25 mouse cellular contexts compared by ENCODE assay signal in the genomic region with DNA sequence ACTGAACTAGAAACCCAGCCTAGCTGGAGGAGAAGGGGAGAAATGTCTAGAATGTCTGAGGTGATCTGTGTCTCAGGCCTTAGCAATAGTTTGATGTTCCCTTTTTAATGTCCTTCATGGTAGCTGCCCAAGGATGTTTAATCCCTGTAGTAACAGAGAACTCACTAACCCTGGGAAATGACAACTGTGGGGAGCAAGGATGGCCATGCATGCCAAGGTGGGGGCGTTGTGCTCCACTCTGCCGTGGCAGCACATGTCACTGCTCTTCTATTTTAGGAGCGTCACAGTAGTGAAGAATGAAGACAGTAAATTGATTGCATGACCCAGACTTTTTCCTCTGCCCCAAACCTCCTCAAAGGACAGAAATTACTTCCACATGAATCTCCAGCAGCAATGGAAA. TPM values are rescaled to one million over a fixed set of nuclear protein-coding genes. Genes with fewer than 3 reads are reported as not detected.
DNase-seq lines count a peak whose midpoint lies in the region; ATAC-seq and TF ChIP-seq lines count a peak whose summit lies in the region.
"Had no signal": no experiment of that assay in that cellular context is flagged by ENCODE, and none has a peak within 500 bp of the region (broad histone marks: within the 10 kb centered on the region; RNA-seq: fewer than 3 reads in every experiment).

No protein-coding gene starts in this region.

- no peak for ATAC-seq in embryonic facial prominence, embryonic 14.5 days (ENCODE audit: low read depth)
- ATAC-seq: activated CD4-positive, CD25-positive, alpha-beta regulatory T cell, adult 4 months; CD4-positive, CD25-positive, alpha-beta regulatory T cell, adult 4 months; forebrain, embryonic 13.5 days; forebrain, embryonic 15.5 days; forebrain, postnatal 0 days; Patski had no signal

- DNase-seq in embryonic facial prominence, embryonic 14.5 days (ENCODE audit: low spot score) = peak; percentile 33
- DNase-seq in embryonic facial prominence, embryonic 10.5 days (ENCODE audit: low spot score) = no peak
- DNase-seq in spleen, adult 2 months (ENCODE audit: low read depth in 1 of 2, low spot score in 2 of 2) = no peak
- DNase-seq in spleen, postnatal 36 days (ENCODE audit: low spot score in 2 of 2) = no peak
- no peak for DNase-seq in left cerebral cortex, adult 2 months (ENCODE audit: extremely low spot score in 1 of 2, low spot score in 2 of 2)
- DNase-seq: adrenal gland, adult 8-10 months; adrenal gland, postnatal 14 days; adrenal gland, postnatal 36 days; B cell, adult 2 months; cerebellum, adult 11 months; cerebellum, adult 18-20 months; cerebellum, adult 8-10 months; cerebellum, adult 9-11 months; cerebellum, postnatal 14 days; cerebellum, postnatal 36 days; embryo, embryonic 11 days; forebrain, postnatal 0 days had no signal

- H3K4me2 ChIP-seq in embryonic facial prominence, embryonic 14.5 days (ENCODE audit: low read depth, low read length) = no peak overlapping the region
- H3K4me2 ChIP-seq: embryonic facial prominence, embryonic 12.5 days; forebrain, embryonic 13.5 days; forebrain, embryonic 15.5 days had no signal

- no peak for TF ChIP-seq POLR2A in spleen, adult 2 months (IDR thresholded peaks at IDR 0.05; ENCODE audit: low read depth, low read length)

- no peak overlapping the region for H3K4me3 ChIP-seq in embryonic facial prominence, embryonic 14.5 days (ENCODE audit: low read depth, low read length)
- no peak overlapping the region for H3K4me3 ChIP-seq in embryonic facial prominence, embryonic 10.5 days
- H3K4me3 ChIP-seq in spleen, adult 2 months (ENCODE audit: extremely low read depth, insufficient read depth, insufficient read length) = no peak overlapping the region
- H3K4me3 ChIP-seq in left cerebral cortex, adult 2 months = no peak overlapping the region
- H3K4me3 ChIP-seq: embryonic facial prominence, embryonic 12.5 days; forebrain, embryonic 13.5 days; forebrain, embryonic 15.5 days had no signal

- no peak overlapping the region for H3K27ac ChIP-seq in embryonic facial prominence, embryonic 14.5 days (replicated peaks; ENCODE audit: low read depth, low read length)
- no peak overlapping the region for H3K27ac ChIP-seq in embryonic facial prominence, embryonic 10.5 days (replicated peaks)
- H3K27ac ChIP-seq in spleen, adult 2 months (ENCODE audit: insufficient read depth, low read length) = 0 out of 2 replicates have a peak overlapping the region, but pooled peaks have one; percentile 9
- H3K27ac ChIP-seq in left cerebral cortex, adult 2 months = no peak overlapping the region
- H3K27ac ChIP-seq: embryonic facial prominence, embryonic 12.5 days; forebrain, embryonic 13.5 days; forebrain, embryonic 15.5 days had no signal

- intact Hi-C loops in left cerebral cortex, adult 2 months (cut with DNase I) = no loop called here

- no peak for TF ChIP-seq CTCF in spleen, adult 2 months (IDR thresholded peaks at IDR 0.05; ENCODE audit: extremely low read depth, insufficient read depth, insufficient read length, insufficient replicate concordance)
- TF ChIP-seq CTCF in left cerebral cortex, adult 2 months (IDR thresholded peaks at IDR 0.05) = no peak

- 58% methylated on average over 3 of the region's 3 CpGs for WGBS in embryonic facial prominence, embryonic 14.5 days
- 73% methylated on average over 3 of the region's 3 CpGs for WGBS in embryonic facial prominence, embryonic 10.5 days
- WGBS in spleen, adult 2 months = 82% methylated on average over 3 of the region's 3 CpGs

- no peaks in the 10 kb centered on the region; the same call in 1 of the 2 replicates for H3K4me1 ChIP-seq in embryonic facial prominence, embryonic 14.5 days (ENCODE audit: control insufficient read depth, insufficient read depth, low read length)
- peaks cover 6% of the 10 kb centered on the region for H3K4me1 ChIP-seq in embryonic facial prominence, embryonic 10.5 days
- H3K4me1 ChIP-seq in spleen, adult 2 months (ENCODE audit: control insufficient read depth, insufficient read depth, insufficient read length) = no peaks in the 10 kb centered on the region

- no peaks in the 10 kb centered on the region for H3K9me3 ChIP-seq in embryonic facial prominence, embryonic 14.5 days (ENCODE audit: control insufficient read depth, low read length)
- H3K9me3 ChIP-seq in embryonic facial prominence, embryonic 10.5 days = no peaks in the 10 kb centered on the region
- H3K9me3 ChIP-seq: embryonic facial prominence, embryonic 12.5 days; forebrain, embryonic 13.5 days; forebrain, embryonic 15.5 days had no signal

- no peak overlapping the region for H3K9ac ChIP-seq in embryonic facial prominence, embryonic 14.5 days (ENCODE audit: low read depth, low read length)
- H3K9ac ChIP-seq: embryonic facial prominence, embryonic 12.5 days; forebrain, embryonic 13.5 days; forebrain, embryonic 15.5 days; forebrain, postnatal 0 days had no signal

- no peaks in the 10 kb centered on the region for H3K36me3 ChIP-seq in embryonic facial prominence, embryonic 14.5 days (ENCODE audit: control insufficient read depth, insufficient read depth, low read length)
- H3K36me3 ChIP-seq in embryonic facial prominence, embryonic 10.5 days (replicated peaks) = no peaks in the 10 kb centered on the region
- no peaks in the 10 kb centered on the region for H3K36me3 ChIP-seq in spleen, adult 2 months (ENCODE audit: control insufficient read depth, insufficient read depth, low read length)
- H3K36me3 ChIP-seq: embryonic facial prominence, embryonic 12.5 days; forebrain, embryonic 15.5 days; G1E had no signal

- H3K27me3 ChIP-seq in embryonic facial prominence, embryonic 14.5 days (replicated peaks; ENCODE audit: control insufficient read depth, insufficient read depth, low read length) = no peaks in the 10 kb centered on the region
- H3K27me3 ChIP-seq in embryonic facial prominence, embryonic 10.5 days (replicated peaks; ENCODE audit: low read depth, poor library complexity, severe bottlenecking) = no peaks in the 10 kb centered on the region
- no peaks in the 10 kb centered on the region for H3K27me3 ChIP-seq in spleen, adult 2 months (ENCODE audit: control insufficient read depth, insufficient read depth, low read length)
- H3K27me3 ChIP-seq: embryonic facial prominence, embryonic 12.5 days; forebrain, embryonic 15.5 days; Patski had no signal

RNA-seq across cellular contexts. Expression of gene Pitpnm3, which starts 37.6 kb away (rescaled TPM):
- 0.89 and 0.96 TPM in 2 replicates for polyA plus RNA-seq in embryonic facial prominence, embryonic 14.5 days (2014; fragmentation: Nextera tagmentation; extraction: Ambion mirVana)
- 0.23 and 0.24 TPM in 2 replicates for polyA plus RNA-seq in embryonic facial prominence, embryonic 10.5 days (2016; fragmentation: Nextera tagmentation; extraction: Ambion mirVana)
- polyA plus RNA-seq in spleen, adult 2 months (2012; rRNA removed) = 5.2 and 5.9 TPM in 2 replicates
- 10 to 100 TPM; 88.9 to 92.4 TPM for total RNA-seq in left cerebral cortex, adult 2 months (2021)
- total RNA-seq: common myeloid progenitor, adult 5-6 weeks had no signal
- polyA plus RNA-seq: activated CD4-positive, CD25-positive, alpha-beta regulatory T cell, adult 4 months had no signal

RNA-seq across cellular contexts. Expression of gene Pimreg, which starts 56.2 kb away (rescaled TPM):
- 77.9 and 92.6 TPM in 2 replicates for polyA plus RNA-seq in embryonic facial prominence, embryonic 14.5 days (2014; fragmentation: Nextera tagmentation; extraction: Ambion mirVana)
- polyA plus RNA-seq in embryonic facial prominence, embryonic 10.5 days (2016; fragmentation: Nextera tagmentation; extraction: Ambion mirVana) = 219 and 242 TPM in 2 replicates
- polyA plus RNA-seq in spleen, adult 2 months (2012; rRNA removed) = 1.5 and 2.2 TPM in 2 replicates
- total RNA-seq in left cerebral cortex, adult 2 months (2021) = under 1 TPM in 1 of 2 experiments, not detected in 1; 0.23 TPM
- total RNA-seq: G1E had no signal
- polyA plus RNA-seq: G1E had no signal

Comparison
In these comparisons a context has a peak if more than half of its experiments do, and no peak if none do; other contexts are left out.
1. RNA of gene Pimreg, which starts 56.2 kb away (polyA plus RNA-seq): 219 to 242 TPM in embryonic facial prominence, embryonic 10.5 days and 77.9 to 92.6 TPM in embryonic facial prominence, embryonic 14.5 days; 1.5 to 2.2 TPM in spleen, adult 2 months; every median in the first group is over 10 times any median in the second.